Mouse (Mus musculus): ENCODE measurements around the gene Ubr3.

DNA sequence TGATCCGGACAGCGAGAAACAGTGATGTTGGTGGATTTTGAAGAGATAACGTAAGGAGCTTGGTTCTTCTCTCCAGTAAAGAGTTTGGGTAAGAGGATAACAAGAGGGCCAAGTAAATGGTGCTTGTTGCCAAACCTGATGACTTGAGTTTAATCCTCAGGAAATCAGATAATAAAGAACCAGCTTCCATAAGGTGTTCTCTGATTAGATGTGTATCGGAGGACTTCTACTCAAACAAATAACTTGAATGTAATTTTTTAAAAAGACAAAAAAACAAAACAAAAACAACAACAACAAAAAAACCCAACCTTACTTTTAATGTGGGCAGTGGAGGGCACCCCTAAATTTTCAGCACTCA lies 843 bp upstream of the Ubr3 start:
- no peak for TF ChIP-seq CTCF (IDR thresholded peaks at IDR 0.05; ENCODE audit: low read depth, low read length)
- no peak for TF ChIP-seq POLR2A (IDR thresholded peaks at IDR 0.05; ENCODE audit: extremely low read depth, insufficient read depth, low read length)
